Mouse (Mus musculus) heart, adult 9 months (tissue): ENCODE results near the gene Plekhm1.
"Not testable (repeated sequence)": the region's sequence is repeated elsewhere in the genome, so short reads cannot be mapped to it uniquely, and the experiment has no call there.

Experiments used
- DNase-seq, 2 experiments: peaks; one replicate each; pipeline ENCODE4 v3.0.0; 2022; ENCODE audit warnings: low spot score in 2 of 2

Gene Plekhm1

DNA sequence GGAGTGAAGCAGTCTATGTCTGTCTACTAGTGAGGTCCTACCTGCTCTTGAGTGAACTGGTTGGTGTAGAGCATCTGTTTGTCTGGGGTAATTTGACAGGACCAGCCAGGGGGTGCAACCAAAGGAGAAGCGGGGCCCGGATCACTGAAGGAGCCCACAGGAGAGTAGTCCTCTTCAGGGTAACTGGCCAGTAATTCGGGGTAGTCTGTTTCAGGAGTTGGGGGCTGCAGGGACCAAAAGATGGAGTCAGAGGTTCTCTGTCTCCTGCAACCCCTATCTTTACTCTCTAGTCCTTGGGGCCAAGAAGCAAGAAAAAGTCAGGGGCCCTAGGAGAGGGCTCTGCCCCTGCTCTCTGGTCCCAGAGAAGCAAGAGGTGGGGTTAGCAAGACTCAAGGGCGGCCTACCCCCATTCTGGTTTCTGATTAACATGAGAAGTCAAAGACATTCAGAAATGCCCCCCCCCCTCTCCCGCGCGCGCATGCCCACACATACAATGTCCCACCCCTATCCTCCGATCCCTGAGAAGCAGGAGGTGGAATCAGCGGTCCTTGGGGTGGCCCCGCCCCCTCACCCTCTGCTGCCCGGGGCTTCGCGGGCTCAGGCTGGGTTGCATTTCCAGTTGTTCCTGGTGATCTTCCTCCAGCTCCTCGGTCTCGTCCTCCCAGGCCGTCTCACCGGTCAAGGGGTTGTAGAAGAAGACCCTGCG lies 72.9 kb downstream of the Plekhm1 start:
- DNase-seq: no peak

GRCm38 (mm10) chr11:103338671-103339070 lies 73.8 kb downstream of the Plekhm1 start:
- DNase-seq: no peak

DNA sequence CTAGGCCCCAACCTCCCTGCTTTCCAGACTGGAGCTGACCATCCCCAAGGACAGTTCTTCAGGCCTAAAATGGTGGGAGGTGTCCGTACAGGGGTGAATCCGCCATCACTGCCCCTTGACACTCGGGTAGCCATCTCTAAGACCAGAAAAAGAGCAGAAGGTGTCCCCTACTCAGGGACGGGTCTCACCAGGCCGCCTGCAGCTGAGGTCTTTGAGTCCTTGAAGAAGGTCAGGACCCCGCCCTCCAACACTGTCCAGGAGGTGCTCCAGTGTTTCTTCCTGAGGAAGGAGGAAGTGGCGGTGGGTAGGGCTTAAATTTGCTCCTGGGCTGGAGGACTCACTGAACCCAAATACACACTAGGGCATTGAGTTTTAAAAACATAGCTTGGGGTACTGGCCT lies 74.4 kb downstream of the Plekhm1 start:
- no peak for DNase-seq

- DNase-seq: peak; percentile 54 to 72
These were observed 75.3 kb downstream of the Plekhm1 start for GRCm38 (mm10) chr11:103337180-103337579.

DNA sequence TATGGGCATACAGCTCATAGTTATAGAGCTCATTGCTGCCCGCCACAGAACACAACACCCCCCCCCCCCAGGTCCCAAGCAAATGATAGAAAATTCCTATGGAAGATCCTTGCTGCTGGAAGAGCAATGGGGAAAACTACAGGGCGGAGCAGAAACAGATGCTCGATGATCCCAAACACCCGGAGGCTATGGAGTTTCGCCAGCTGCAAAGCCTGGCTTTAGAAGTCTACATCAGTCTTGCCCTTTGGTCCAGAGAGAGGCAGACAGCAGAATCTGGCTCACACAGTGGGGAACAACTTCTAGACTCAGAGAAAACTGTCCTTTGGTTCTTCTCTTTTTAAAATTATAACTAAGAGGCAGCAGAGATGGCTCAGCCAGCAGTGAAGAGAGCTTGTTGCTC lies 76.9 kb downstream of the Plekhm1 start:
- no peak for DNase-seq

GRCm38 (mm10) chr11:103334925-103335324 lies 77.6 kb downstream of the Plekhm1 start:
- DNase-seq: no peak

DNA sequence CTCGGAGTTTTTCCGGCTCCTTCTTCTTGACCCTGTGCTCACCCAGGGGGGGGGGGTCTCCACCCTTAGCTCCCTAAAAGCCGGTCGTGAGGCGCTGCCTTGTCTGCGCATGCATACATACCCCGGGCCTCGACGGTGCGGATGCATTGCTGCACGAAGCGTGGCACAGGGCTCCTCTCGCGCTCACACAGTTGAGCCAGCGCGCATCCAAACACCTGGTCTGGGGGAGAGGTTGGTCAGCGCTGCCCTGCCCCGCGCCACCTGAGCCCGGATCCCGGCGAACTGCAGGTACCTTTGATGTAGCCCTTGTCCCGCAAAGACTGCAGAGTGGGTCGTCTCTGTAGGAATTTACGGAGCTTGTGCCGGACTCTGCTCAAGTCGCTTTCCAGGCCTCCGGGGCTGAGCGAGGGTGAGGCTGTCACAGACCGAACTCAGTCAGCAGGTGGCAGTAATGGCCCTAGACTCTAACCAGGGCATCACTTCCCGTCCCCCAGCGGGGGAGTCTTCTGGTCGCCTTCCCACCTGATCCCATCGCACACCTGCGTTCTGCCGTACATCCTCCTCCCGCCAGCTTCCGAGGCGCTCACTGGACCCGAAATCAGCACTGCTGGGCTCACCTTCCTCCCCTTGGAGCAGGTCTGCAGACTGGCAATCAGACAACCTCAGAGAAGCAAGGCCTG lies 78.6 kb downstream of the Plekhm1 start:
- DNase-seq: no peak

DNA sequence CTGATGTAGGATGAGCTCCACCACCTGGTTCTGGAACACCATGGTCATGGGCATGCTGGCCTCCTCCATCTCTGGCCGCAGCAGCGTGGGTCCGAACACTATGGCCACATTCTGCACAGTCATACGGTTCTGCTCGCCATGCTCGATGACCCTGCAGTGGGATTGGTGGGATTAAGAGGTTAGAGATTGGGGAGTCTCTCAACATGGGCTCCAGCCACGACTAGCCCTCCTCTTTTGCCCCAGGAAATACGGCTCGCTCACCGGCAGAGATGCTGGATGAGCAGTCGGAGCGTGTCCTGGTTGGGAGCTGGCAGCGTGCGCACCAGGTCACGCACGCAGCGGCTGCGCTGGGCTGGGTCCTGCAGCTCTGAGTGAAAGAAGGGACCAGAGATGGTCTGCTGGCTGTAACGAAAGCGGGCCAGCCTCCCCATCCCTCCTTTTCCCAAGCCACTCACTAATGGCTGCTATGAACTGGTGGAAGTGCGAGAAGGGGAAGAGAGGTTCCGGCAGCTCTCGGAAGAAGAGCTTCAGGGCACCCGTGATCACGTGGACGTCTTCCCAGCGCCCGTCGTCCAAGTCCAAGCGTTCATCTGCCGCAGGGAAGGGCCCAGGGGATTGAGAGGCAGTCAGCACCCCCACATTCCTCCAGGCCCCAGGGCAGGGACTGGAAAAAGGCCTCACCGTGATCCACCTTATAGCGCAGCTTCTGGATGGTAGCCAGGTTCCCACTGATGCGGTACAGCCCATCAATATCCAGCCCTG lies 79.4 kb downstream of the Plekhm1 start:
- DNase-seq: no peak

GRCm38 (mm10) chr11:103332186-103332889 lies 80.1 kb downstream of the Plekhm1 start:
- DNase-seq: peak; percentile 79 to 82

- no peak for DNase-seq
These were observed 80.8 kb downstream of the Plekhm1 start for GRCm38 (mm10) chr11:103331502-103332185.

DNA sequence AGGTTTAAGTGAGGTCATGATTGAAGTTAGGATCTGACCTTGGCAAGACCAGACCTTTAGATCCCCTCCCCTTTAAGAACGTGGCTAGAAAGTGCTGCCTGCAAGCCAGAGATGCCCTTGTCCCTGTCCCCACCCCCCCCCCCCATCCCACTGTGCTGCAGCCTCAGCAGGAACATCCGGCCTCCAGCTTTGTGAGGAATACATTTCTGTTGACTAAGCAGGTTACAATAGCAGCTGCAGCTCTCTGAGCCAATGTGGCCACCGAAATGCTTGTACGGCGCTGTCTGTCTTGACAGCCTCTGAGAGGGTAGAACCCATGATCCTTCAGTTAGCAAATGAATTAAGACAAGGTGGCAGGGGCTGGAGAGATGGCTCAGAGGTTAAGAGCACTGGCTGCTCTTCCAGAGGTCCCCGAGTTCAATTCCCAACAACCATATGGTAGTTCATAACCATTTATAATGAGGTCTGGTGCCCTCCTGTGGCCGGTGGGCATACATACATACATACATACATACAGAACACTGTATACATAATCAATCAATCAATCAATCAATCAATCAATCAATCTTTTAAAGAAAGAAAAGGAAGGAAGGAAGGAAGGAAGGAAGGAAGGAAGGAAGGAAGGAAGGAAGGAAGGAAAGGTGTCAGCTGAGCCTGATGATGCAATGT lies 81.7 kb downstream of the Plekhm1 start:
- DNase-seq: no peak

- DNase-seq: peak; percentile 40 to 64
These were observed 85.5 kb downstream of the Plekhm1 start for GRCm38 (mm10) chr11:103326950-103327349.

DNA sequence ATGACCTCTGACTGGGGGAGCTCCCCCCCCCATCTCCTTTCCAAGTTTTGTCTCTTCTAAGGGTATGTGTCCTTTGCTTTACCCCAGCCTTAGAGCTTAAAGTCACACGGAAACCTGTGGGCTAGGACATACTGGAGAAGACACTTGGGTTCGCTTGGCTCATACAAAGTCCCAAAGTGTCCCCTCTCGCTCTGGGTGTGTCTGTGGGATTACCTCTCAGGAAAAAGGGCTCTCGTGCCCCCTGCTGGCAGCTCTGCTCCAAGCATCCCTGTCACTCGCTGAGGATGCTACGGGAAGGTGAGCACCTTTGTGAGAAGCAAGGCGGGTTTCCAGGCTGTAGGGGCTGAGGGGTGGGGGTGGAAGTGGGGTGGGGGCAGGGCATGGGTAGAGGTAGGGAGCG lies 87.3 kb downstream of the Plekhm1 start:
- peak; percentile 46 to 60 for DNase-seq

GRCm38 (mm10) chr11:103324723-103325122 lies 87.8 kb downstream of the Plekhm1 start:
- no peak for DNase-seq

DNA sequence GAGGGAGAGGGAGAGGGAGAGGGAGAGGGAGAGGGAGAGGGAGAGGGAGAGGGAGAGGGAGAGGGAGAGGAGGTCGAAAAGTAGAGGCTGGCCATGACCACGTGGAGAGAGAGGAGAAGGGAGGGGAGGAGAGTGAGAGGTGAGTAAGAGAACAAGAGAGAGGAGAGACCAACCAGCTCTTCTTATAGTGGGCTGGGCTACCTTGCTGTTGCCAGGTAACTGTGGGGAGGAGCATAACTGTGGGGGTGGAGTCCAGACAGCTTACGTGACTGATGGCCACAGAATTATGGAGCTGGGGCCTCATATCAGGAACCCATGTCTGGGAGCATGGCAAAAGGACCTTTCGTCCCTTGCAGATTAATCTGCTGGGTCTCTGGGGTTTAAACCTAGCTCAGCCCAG lies 89.7 kb downstream of the Plekhm1 start:
- not testable (repeated sequence) for DNase-seq

- DNase-seq: no peak
These were observed 91.8 kb downstream of the Plekhm1 start for GRCm38 (mm10) chr11:103320646-103321045.

- DNase-seq: no peak
These were observed 92.3 kb downstream of the Plekhm1 start for GRCm38 (mm10) chr11:103320196-103320595.

- DNase-seq: no peak
These were observed 94.4 kb downstream of the Plekhm1 start for GRCm38 (mm10) chr11:103318042-103318441.

DNA sequence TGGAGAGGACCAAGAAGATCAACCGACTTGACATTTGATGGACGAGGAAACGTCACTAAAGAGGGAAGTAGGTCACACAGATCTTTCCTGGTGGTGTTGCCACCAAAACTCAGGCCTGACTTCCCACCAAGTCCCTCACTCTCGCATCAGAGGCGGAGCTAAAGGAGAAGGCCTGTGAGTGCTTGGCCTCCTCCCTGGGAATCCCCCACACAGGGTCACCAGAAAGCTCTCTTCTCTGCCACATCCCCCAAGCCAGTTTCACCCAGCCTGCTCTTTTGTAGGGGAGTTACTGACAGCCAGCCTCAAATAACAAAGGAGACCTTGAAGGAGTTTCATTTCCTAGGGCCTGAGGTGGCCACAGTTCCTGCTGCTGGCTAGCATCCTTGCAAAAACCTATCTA lies 97.1 kb downstream of the Plekhm1 start:
- no peak for DNase-seq

GRCm38 (mm10) chr11:103314736-103315374 lies 97.6 kb downstream of the Plekhm1 start:
- no peak for DNase-seq
